Mouse (Mus musculus) CH12.LX (cell line): ENCODE measurements around the gene Sfta2.

ENCODE experiments used
- BHLHE40 ChIP-seq: IDR thresholded peaks from 2 replicates; pipeline ENCODE4 v1.6.1; 2011; ENCODE audit warnings: mild to moderate bottlenecking, low read depth, low read length, improper control_type of control experiment
- CTCF ChIP-seq, 2 experiments: IDR thresholded peaks in 1 of 2; conservative IDR thresholded peaks in 1 of 2; 2 replicates each; pipeline ENCODE4 v1.5.1; 2011 to 2012; ENCODE audit warnings: low read depth in 2 of 2, low read length in 2 of 2, improper control_type of control experiment in 1 of 2, inconsistent platforms in 1 of 2, mild to moderate bottlenecking in 1 of 2, moderate library complexity in 1 of 2
- E2F4 ChIP-seq: IDR thresholded peaks from 2 replicates; pipeline ENCODE4 v1.6.1; 2011; ENCODE audit warnings: low read depth, low read length, improper control_type of control experiment; ENCODE audit not compliant: insufficient replicate concordance
- EP300 ChIP-seq: IDR thresholded peaks from 2 replicates; pipeline ENCODE4 v1.6.1; 2011; ENCODE audit warnings: low read length, improper control_type of control experiment
- HCFC1 ChIP-seq: IDR thresholded peaks from 2 replicates; pipeline ENCODE4 v1.6.1; 2012; ENCODE audit warnings: low read depth, mild to moderate bottlenecking, inconsistent platforms, low read length, improper control_type of control experiment
- POLR2A ChIP-seq: IDR thresholded peaks from 2 replicates; pipeline ENCODE4 v1.6.1; 2011; ENCODE audit warnings: low read depth, mild to moderate bottlenecking, improper control_type of control experiment, low read length
- SIN3A ChIP-seq: IDR thresholded peaks from 2 replicates; pipeline ENCODE4 v1.6.1; 2012; ENCODE audit warnings: low read length, improper control_type of control experiment, inconsistent platforms
- TCF12 ChIP-seq: IDR thresholded peaks from 2 replicates; pipeline ENCODE4 v1.6.1; 2014; ENCODE audit warnings: low read depth, mild to moderate bottlenecking, inconsistent platforms, low read length, improper control_type of control experiment
- UBTF ChIP-seq: IDR thresholded peaks from 2 replicates; pipeline ENCODE4 v1.6.1; 2012; ENCODE audit warnings: low read depth, mild to moderate bottlenecking, inconsistent platforms, low read length, improper control_type of control experiment, moderate library complexity
- USF1 ChIP-seq: IDR thresholded peaks from 2 replicates; pipeline ENCODE4 v1.6.1; 2014; ENCODE audit warnings: low read depth, mild to moderate bottlenecking, inconsistent platforms, low read length, improper control_type of control experiment

DNA sequence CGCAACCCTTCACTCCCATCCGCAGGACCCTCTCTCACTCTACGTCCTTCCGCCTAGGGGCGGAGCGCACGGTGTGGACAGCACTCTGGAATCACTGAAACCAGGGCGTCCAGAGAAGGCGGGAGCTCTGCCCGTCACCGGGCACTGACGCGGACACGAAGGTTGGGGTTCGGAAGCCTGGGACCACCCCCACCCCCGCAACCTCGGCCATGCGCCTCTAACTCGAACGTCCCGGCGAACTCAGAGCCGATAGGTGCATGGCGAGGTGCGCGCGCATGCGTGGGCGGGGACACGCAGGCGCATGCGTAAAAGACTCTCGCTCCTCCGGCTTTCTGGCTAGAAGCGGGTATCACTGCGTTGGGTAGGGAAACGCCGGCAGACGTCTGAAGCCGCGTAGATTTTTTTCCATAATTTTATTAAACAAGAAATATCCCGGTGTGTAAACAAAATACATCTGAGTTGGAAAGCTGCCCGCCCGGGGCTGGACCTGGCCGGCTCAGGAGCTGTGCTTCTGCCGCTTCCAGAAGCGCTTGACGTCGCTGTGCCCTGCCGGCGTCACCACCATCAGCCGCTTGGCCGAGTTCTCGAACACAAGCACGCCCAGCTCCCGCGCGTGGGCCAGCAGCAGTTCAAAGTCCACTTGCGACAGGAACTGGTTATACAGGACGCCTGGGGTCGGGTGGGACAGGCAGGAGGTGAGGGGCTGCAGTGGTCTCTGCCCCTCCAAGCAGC lies 66.2 kb downstream of the Sfta2 start, which contains the start of gene Vars2:
- TF ChIP-seq CTCF (conservative IDR thresholded peaks at IDR 0.05 in 1 of 2, IDR thresholded peaks at IDR 0.05 in 1 of 2; ENCODE audit: low read depth in 2 of 2, low read length in 2 of 2) (no peak; a peak in 1 of 4 replicates), EP300 (no peak), USF1 (no peak), SIN3A (peak; percentile 80), POLR2A (peak; percentile 93), TCF12 (peak; percentile 84), E2F4 (no peak), BHLHE40 (no peak), UBTF (0 out of 2 replicates have a peak, but pooled peaks have one; percentile 60), HCFC1 (peak; percentile 67)
